Mouse (Mus musculus): ENCODE data around the gene Antxr1. TPM values are rescaled to one million over a fixed set of nuclear protein-coding genes. Genes with fewer than 3 reads are reported as not detected.

The Antxr1 gene
- polyA plus RNA-seq, 1 experiment from 2014 or later: 15.5 TPM

DNA sequence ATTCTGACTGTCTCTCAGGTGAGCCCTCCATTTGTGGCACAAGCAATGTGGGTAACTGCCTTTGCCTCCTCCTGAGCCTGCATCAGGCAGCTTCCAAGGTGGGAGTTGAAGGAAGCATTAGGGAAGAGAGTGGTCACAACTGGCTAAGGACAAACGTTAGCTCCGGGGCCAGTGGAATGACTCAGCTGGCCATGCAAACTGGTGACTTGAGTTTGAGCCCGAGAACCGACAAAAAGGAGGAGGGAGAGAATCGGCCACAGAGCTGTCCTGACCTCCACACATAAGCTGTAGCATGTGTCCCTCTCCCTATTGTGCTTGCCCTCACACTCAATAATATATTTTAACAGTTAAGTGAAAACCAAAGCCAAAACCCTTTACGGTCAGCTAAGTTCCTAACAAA is 152.9 kb downstream of the Antxr1 start:
- H3K4me3 ChIP-seq (ENCODE audit: low read depth, low read length): no peak overlapping the region
- H3K9ac ChIP-seq: no peak overlapping the region
- DNase-seq (no peak), ATAC-seq (ENCODE audit: insufficient read depth) (no peak)
- no peak overlapping the region for H3K27ac ChIP-seq (ENCODE audit: low read depth)
- no peak overlapping the region for H3K4me2 ChIP-seq
- no peak for TF ChIP-seq CTCF (IDR thresholded peaks at IDR 0.05; ENCODE audit: low read depth)
- H3K9me3 ChIP-seq (ENCODE audit: low read depth, low read length): no peaks in the 10 kb centered on the region
- H3K27me3 ChIP-seq (ENCODE audit: insufficient read depth, low read length): no peaks in the 10 kb centered on the region
- no peaks in the 10 kb centered on the region for H3K4me1 ChIP-seq (ENCODE audit: insufficient read depth)
- 72% methylated on average over 6 of the region's 6 CpGs for WGBS
- peaks cover 56% of the 10 kb centered on the region for H3K36me3 ChIP-seq (ENCODE audit: insufficient read depth)

DNA sequence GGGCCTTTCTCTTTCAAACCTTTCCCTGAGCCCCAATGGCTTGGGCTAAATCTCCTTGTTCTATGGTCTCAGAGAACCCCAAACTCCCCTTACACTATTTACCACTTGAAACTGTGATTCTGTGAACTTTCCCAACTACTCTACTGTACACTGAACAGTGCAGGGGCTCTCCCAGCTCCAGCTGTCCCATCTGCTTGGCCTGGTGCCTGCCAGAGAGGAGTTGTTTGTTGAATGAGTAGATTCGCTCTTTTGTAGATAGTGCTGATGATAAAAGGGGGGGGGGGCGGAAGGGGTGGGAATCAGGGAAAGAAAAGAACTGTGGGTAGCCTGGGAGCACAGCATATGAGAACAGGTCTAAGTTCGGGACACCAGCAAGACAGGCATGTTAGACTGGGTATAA is 164.2 kb downstream of the Antxr1 start:
- Histone ChIP-seq H3K27ac (ENCODE audit: low read depth) (no peak overlapping the region), H3K36me3 (ENCODE audit: insufficient read depth) (peaks cover 44% of the 10 kb centered on the region), H3K27me3 (ENCODE audit: insufficient read depth, low read length) (no peaks in the 10 kb centered on the region), H3K4me3 (ENCODE audit: low read depth, low read length) (no peak overlapping the region), H3K4me2 (no peak overlapping the region), H3K4me1 (ENCODE audit: insufficient read depth) (no peaks in the 10 kb centered on the region), H3K9ac (no peak overlapping the region), H3K9me3 (ENCODE audit: low read depth, low read length) (no peaks in the 10 kb centered on the region)
- 67% methylated on average over 3 of the region's 3 CpGs for WGBS
- DNase-seq (peak; percentile 19), ATAC-seq (ENCODE audit: insufficient read depth) (no peak)
- TF ChIP-seq CTCF (IDR thresholded peaks at IDR 0.05; ENCODE audit: low read depth): no peak

DNA sequence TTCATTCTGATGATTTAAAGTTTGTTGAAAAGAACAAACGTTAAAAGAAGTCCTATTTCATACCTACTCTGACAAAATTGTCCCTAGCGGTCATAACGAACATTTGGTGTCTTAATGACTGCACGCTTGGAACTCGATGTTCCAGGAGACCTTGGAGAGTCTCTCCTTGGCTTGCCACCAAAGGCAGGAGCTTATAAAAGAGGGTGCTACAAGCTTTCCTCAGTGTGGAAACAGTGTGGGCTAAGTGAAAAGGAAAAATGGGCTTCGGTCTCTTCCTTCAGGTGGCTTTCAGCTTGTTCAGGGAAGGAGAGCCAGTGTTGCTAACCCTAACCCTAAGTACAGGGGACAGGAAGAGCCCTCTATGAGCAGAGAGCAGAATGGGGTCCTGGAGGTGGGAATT is 164.7 kb downstream of the Antxr1 start:
- Histone ChIP-seq H3K9ac (no peak overlapping the region), H3K4me1 (ENCODE audit: insufficient read depth) (no peaks in the 10 kb centered on the region), H3K27me3 (ENCODE audit: insufficient read depth, low read length) (no peaks in the 10 kb centered on the region), H3K4me2 (no peak overlapping the region), H3K27ac (ENCODE audit: low read depth) (no peak overlapping the region), H3K4me3 (ENCODE audit: low read depth, low read length) (no peak overlapping the region), H3K36me3 (ENCODE audit: insufficient read depth) (peaks cover 44% of the 10 kb centered on the region), H3K9me3 (ENCODE audit: low read depth, low read length) (no peaks in the 10 kb centered on the region)
- 89% methylated on average over 6 of the region's 6 CpGs for WGBS
- no peak for ATAC-seq (ENCODE audit: insufficient read depth)
- no peak for TF ChIP-seq CTCF (IDR thresholded peaks at IDR 0.05; ENCODE audit: low read depth)
- DNase-seq: no peak

DNA sequence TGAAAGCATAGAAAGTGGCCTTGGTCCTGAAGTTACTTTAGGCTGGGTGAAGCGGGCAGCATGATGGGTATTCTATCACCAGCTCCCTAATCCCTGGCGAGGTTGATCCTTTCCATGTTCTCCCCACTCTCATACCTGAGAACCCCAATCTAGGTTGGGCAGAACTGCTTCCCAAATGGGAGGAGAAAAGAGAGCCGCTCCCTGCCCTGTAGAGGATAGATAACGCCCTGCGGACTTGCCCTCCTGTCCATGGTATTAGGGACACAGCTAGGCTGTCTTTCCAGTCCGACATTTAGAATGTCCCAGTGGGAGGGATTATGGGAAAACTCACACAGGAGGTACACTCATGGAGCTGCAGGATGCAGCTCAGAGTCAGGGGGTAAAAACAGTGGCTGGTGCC is 165.3 kb downstream of the Antxr1 start:
- Histone ChIP-seq H3K4me1 (ENCODE audit: insufficient read depth) (no peaks in the 10 kb centered on the region), H3K27ac (ENCODE audit: low read depth) (no peak overlapping the region), H3K27me3 (ENCODE audit: insufficient read depth, low read length) (no peaks in the 10 kb centered on the region), H3K36me3 (ENCODE audit: insufficient read depth) (peaks cover 40% of the 10 kb centered on the region; the same call in 1 of the 2 replicates), H3K9me3 (ENCODE audit: low read depth, low read length) (no peaks in the 10 kb centered on the region), H3K9ac (no peak overlapping the region), H3K4me2 (no peak overlapping the region), H3K4me3 (ENCODE audit: low read depth, low read length) (no peak overlapping the region)
- TF ChIP-seq CTCF (IDR thresholded peaks at IDR 0.05; ENCODE audit: low read depth): no peak
- DNase-seq: no peak
- WGBS: 89% methylated on average over 6 of the region's 6 CpGs
- ATAC-seq (ENCODE audit: insufficient read depth): no peak

DNA sequence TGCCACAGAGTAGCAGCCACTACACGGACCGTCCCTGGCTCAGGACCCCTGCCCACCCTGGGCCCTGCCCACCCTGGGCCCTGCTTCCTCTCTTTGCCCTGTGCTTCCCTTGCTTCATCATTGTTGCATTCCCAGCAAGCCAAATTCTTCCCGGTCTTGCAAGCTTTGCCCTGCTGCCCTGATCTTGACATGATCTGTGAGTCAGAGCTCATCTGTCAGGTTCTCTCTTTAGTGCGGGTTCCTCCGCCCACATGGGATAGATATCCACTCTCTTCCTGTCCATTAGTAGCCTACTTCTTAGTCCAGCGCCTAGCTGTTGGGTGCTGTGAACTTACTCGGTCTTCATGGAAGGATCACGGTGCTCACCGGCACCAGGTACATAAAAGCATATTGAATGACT is 167.6 kb downstream of the Antxr1 start:
- ATAC-seq (ENCODE audit: insufficient read depth): no peak
- no peaks in the 10 kb centered on the region for H3K9me3 ChIP-seq (ENCODE audit: low read depth, low read length)
- no peak overlapping the region for H3K4me3 ChIP-seq (ENCODE audit: low read depth, low read length)

DNA sequence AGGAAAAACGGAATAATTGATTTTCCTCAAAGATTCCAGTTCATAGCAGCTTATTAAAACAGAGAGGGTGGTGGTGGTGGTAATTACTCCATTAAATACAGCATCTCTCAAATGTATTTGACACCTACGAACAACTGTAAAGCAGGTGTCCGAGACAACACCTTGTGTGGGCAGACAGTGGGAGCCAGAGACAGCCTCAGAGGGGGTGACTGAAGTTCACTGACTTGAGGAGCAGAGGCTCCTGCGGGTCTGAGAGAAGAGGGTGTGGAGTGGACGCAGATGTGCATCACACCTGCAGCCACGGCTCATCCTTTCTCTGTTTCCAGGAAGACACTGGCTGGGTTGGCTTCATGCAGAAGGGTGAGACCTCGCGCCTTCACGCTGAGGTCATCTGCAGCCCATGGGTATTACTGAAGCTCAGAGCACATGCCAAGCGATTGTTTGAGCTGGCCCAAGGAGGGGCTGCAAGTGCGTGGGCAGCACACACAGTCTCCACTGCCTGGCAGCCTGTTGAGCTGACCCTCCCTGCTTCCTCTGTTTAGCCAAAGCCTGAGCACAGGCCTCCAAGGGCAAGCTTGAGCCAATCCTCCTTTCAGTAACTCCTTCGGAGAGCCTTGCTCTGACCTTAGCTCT is 168.8 kb downstream of the Antxr1 start:
- Histone ChIP-seq H3K27ac (ENCODE audit: low read depth) (no peak overlapping the region), H3K4me1 (ENCODE audit: insufficient read depth) (no peaks in the 10 kb centered on the region), H3K4me2 (no peak overlapping the region), H3K27me3 (ENCODE audit: insufficient read depth, low read length) (no peaks in the 10 kb centered on the region), H3K9ac (no peak overlapping the region), H3K9me3 (ENCODE audit: low read depth, low read length) (no peaks in the 10 kb centered on the region), H3K4me3 (ENCODE audit: low read depth, low read length) (no peak overlapping the region), H3K36me3 (ENCODE audit: insufficient read depth) (peaks cover 34% of the 10 kb centered on the region; the same call in 1 of the 2 replicates)
- 70% methylated on average over 12 of the region's 12 CpGs for WGBS
- no peak for TF ChIP-seq CTCF (IDR thresholded peaks at IDR 0.05; ENCODE audit: low read depth)
- no peak for DNase-seq
- no peak for ATAC-seq (ENCODE audit: insufficient read depth)

More for the DNA sequence above, 167.6 kb downstream of the Antxr1 start:
- Histone ChIP-seq H3K4me1 (ENCODE audit: insufficient read depth) (no peaks in the 10 kb centered on the region), H3K9ac (no peak overlapping the region), H3K27ac (ENCODE audit: low read depth) (no peak overlapping the region), H3K36me3 (ENCODE audit: insufficient read depth) (peaks cover 40% of the 10 kb centered on the region; the same call in 1 of the 2 replicates), H3K4me2 (no peak overlapping the region), H3K27me3 (ENCODE audit: insufficient read depth, low read length) (no peaks in the 10 kb centered on the region)
- WGBS: 81% methylated on average over 9 of the region's 9 CpGs
- no peak for DNase-seq
- no peak for TF ChIP-seq CTCF (IDR thresholded peaks at IDR 0.05; ENCODE audit: low read depth)

DNA sequence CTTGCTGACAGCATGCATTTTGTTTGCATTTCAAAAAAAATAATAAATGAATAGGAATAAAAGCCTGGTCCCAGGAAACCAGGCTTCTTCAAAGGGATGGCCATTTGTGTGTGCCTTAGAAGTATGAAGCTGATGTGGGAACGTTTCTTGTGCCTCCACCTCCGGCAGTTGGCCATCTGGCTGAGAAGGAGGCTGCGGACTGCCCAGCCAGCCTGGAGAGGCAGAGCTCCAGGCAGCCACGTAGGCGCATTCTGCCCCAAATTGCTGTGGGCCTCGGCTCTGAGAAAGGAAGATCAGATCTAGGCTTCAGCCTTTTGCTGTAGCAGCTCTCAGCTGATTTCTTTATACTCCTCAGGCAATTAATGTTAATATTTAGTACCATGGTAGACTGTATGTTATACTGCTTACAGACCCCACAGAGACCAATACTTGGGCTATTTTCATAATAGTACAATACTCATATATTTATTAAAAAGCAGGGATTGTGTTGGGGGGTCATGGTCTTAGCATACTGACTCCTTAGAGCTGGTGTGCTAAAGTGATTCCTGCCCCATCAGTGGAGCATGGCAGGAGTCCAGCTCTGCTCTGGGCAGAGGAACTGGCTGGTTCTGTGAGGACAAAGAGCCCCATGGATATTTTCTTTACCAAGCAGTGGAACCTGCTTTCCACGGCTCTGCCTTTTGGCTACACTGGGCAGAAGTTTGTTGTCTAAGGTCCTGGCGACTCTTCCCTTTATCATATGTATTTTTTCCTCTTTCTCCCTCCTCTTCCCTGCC is 169.9 kb downstream of the Antxr1 start:
- no peak overlapping the region for H3K4me2 ChIP-seq
- TF ChIP-seq CTCF (IDR thresholded peaks at IDR 0.05; ENCODE audit: low read depth): no peak
- H3K9me3 ChIP-seq (ENCODE audit: low read depth, low read length): no peaks in the 10 kb centered on the region
- H3K36me3 ChIP-seq (ENCODE audit: insufficient read depth): peaks cover 40% of the 10 kb centered on the region; the same call in 1 of the 2 replicates
- H3K4me1 ChIP-seq (ENCODE audit: insufficient read depth): no peaks in the 10 kb centered on the region
- no peak overlapping the region for H3K9ac ChIP-seq
- H3K27ac ChIP-seq (ENCODE audit: low read depth): no peak overlapping the region
- no peak for ATAC-seq (ENCODE audit: insufficient read depth)
- H3K27me3 ChIP-seq (ENCODE audit: insufficient read depth, low read length): no peaks in the 10 kb centered on the region
- no peak for DNase-seq
- WGBS: 63% methylated on average over 8 of the region's 8 CpGs
- no peak overlapping the region for H3K4me3 ChIP-seq (ENCODE audit: low read depth, low read length)
